Mouse (Mus musculus): ENCODE measurements around the gene Pamr1. TPM values are rescaled to one million over a fixed set of nuclear protein-coding genes. Genes with fewer than 3 reads are reported as not detected.

Pamr1 gene
- polyA plus RNA-seq, 1 experiment: not detected

- no peaks in the 10 kb centered on the region for H3K36me3 ChIP-seq (ENCODE audit: control insufficient read depth, insufficient read depth)
- no peak overlapping the region for H3K4me3 ChIP-seq (ENCODE audit: insufficient read depth, poor library complexity, severe bottlenecking)
- H3K79me3 ChIP-seq (ENCODE audit: low read depth): no peaks in the 10 kb centered on the region
- H3K79me2 ChIP-seq (ENCODE audit: control insufficient read depth, insufficient read depth): no peaks in the 10 kb centered on the region
- TF ChIP-seq MYOD1 (IDR thresholded peaks at IDR 0.05; ENCODE audit: control insufficient read depth, insufficient read length, low read depth): no peak
- no peak for TF ChIP-seq USF1 (IDR thresholded peaks at IDR 0.05; ENCODE audit: low read depth)
- TF ChIP-seq FOSL1 (IDR thresholded peaks at IDR 0.05; ENCODE audit: insufficient read depth, low read length, poor library complexity, severe bottlenecking): no peak
- no peak for TF ChIP-seq MYOG (IDR thresholded peaks at IDR 0.05; ENCODE audit: control insufficient read depth, extremely low read depth, insufficient read length)
- TF ChIP-seq MAX (IDR thresholded peaks at IDR 0.05): no peak
- TF ChIP-seq CEBPB (IDR thresholded peaks at IDR 0.05; ENCODE audit: low read depth): no peak
- TF ChIP-seq CTCF (IDR thresholded peaks at IDR 0.05; ENCODE audit: control insufficient read depth, insufficient read depth, insufficient read length): no peak
- peaks cover 13% of the 10 kb centered on the region for H3K27me3 ChIP-seq (ENCODE audit: control insufficient read depth, insufficient read depth, insufficient read length)
- no peak overlapping the region for H3ac ChIP-seq (ENCODE audit: control insufficient read depth, insufficient read length, low read depth)
These were observed 136.3 kb downstream of the Pamr1 start for GRCm38 (mm10) chr2:102686108-102686450.

Other genes starting within 250 kb of the Pamr1 start
- 12.9 TPM for gene Trim44, start 142.2 kb upstream of the Pamr1 start, polyA plus RNA-seq (2012; fragmentation: generic; extraction: Trizol)
- 0.70 TPM for gene Fjx1, start 97.5 kb upstream of the Pamr1 start, polyA plus RNA-seq (2012; fragmentation: generic; extraction: Trizol)
- gene Slc1a2, start 108.6 kb downstream of the Pamr1 start, polyA plus RNA-seq (2012; fragmentation: generic; extraction: Trizol): not detected